Mouse (Mus musculus) kidney, adult 2 months (tissue): ENCODE measurements around the gene Spns1.

Source experiments
- CTCF ChIP-seq: fragments of 200-500 bp; conservative IDR thresholded peaks from 2 replicates; pipeline ENCODE4 v1.5.1; 2011; ENCODE audit warnings: low read depth, mild to moderate bottlenecking, control low read depth, low read length, moderate library complexity, mixed read lengths; ENCODE audit not compliant: insufficient read depth, insufficient read length
- POLR2A ChIP-seq: fragments of 200-500 bp; IDR thresholded peaks from one replicate; pipeline ENCODE4 v1.6.1; 2011; ENCODE audit warnings: low read depth, low read length, control low read depth

DNA sequence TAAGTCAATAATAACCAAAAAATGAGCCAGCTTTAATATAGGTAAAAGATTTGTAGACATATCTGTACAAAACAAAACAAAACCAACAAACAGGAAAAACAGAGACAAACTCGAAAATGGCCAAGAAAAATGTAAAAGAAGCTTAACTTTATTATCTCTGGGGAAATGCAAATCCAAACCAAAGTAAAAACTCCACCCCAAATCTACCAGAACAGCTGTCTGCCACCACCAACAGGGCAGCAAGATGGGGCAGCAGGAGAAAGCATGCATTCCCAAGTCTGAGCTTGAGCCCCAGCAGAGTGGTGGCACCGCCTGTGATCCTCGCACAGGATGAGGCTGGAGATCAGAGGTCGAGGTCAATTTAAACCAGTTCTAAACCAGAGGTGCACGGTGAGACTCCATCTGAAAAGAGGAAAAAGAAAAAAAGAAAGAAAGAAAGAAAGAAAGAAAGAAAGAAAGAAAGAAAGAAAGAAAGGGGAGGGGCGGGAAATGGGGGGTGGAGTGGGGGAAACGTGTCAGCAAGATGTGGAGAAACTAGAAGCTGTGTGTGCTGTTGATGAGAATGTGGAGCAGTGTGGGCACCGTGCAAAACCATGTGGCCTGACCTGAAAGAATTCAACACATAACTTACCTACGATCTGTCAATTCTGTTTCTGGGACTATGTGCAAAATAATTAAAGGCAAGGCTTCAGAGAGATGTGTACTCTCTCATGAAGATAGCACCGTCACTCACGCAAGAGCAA is 23.8 kb downstream of the Spns1 start:
- no peak for TF ChIP-seq POLR2A
- TF ChIP-seq CTCF = no peak
